Mouse (Mus musculus) intestine, embryonic 14.5 days (tissue): ENCODE measurements around the gene Lrriq4. TPM values are rescaled to one million over a fixed set of nuclear protein-coding genes. Genes with fewer than 3 reads are reported as not detected.

Experiments used
- ATAC-seq: fragments of 200-750 bp; cut with Nextera tagmentation; replicated peaks from 2 replicates; pipeline ENCODE4 v1.8.0; 2017; ENCODE audit warnings: low read depth, moderate number of reproducible peaks, moderate TSS enrichment, moderate library complexity; ENCODE audit not compliant: low FRiP score, low TSS enrichment
- DNase-seq: peaks from one replicate; pipeline ENCODE4 v3.0.0-alpha.2; 2018; ENCODE audit warnings: low spot score
- H3K27ac ChIP-seq: fragments of 300-500 bp; sonication (generic); 2 replicates; pipeline ENCODE4 v1.5.1; 2014; ENCODE audit warnings: low read depth, mild to moderate bottlenecking, control low read depth
- H3K27me3 ChIP-seq: fragments of 300-500 bp; sonication (generic); replicated peaks from 2 replicates; pipeline ENCODE4 v1.6.1; 2014; ENCODE audit warnings: low read length, control low read depth; ENCODE audit not compliant: control insufficient read depth, insufficient read depth
- H3K36me3 ChIP-seq: fragments of 300-500 bp; sonication (generic); 2 replicates; pipeline ENCODE4 v1.6.1; 2014; ENCODE audit warnings: low read length, control low read depth; ENCODE audit not compliant: control insufficient read depth, insufficient read depth
- H3K4me1 ChIP-seq: fragments of 300-500 bp; sonication (generic); replicated peaks from 2 replicates; pipeline ENCODE4 v1.6.1; 2014; ENCODE audit warnings: low read length, control low read depth, mixed read lengths; ENCODE audit not compliant: control insufficient read depth, insufficient read depth
- H3K4me2 ChIP-seq: fragments of 300-500 bp; sonication (generic); 2 replicates; pipeline ENCODE4 v1.6.1; 2014; ENCODE audit warnings: low read length
- H3K4me3 ChIP-seq: fragments of 300-500 bp; sonication (generic); 2 replicates; pipeline ENCODE4 v1.5.1; 2014; ENCODE audit warnings: low read depth, low read length, control low read depth, mixed read lengths
- H3K9ac ChIP-seq: fragments of 300-500 bp; sonication (generic); 2 replicates; pipeline ENCODE4 v1.6.1; 2014; ENCODE audit warnings: mild to moderate bottlenecking, low read length
- H3K9me3 ChIP-seq: fragments of 300-500 bp; sonication (generic); 2 replicates; pipeline ENCODE4 v1.6.1; 2016; ENCODE audit warnings: low read length, control low read depth; ENCODE audit not compliant: control insufficient read depth
- WGBS: fragments of 180-500 bp; shearing (Covaris S2); extraction: QIAGEN DNeasy Blood & Tissue Kit; methylation state at CpG from one replicate; pipeline ENCODE4 v1.1.7; 2014; 5-methylcytosine and 5-hydroxymethylcytosine counted together
- polyA plus RNA-seq: library from polyadenylated mRNA; unstranded; fragments of >200 nt; fragmentation: Nextera tagmentation; extraction: Ambion mirVana; gene quantifications from 2 replicates; pipeline ENCODE4 v1.2.1, GENCODE M21; 2014

Lrriq4 gene
- not detected in 2 replicates for polyA plus RNA-seq

DNA sequence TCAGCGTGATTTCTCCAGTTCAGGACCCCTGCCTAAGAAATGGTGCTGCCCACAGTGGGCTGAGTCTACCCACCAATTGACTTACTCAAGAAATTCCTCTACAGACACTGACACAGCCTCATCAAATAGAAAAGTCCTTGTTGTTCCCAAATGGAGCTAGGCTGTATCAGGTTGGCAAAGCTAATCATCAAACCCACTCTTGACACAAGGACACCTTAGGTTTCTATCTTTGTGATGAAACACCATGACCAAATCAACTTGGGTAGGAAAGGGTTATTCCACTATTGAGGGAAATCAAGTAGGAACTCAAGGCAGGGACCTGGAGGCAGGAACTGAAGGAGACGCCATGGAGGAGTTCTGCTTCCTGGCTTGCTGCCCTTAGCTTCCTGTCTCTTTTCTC is at the start of gene Lrriq4:
Lrriq4 (plus strand) TSS at position 301 of the 400 bp plus-strand sequence.
- 78% methylated on average over 2 of the region's 2 CpGs for WGBS

DNA sequence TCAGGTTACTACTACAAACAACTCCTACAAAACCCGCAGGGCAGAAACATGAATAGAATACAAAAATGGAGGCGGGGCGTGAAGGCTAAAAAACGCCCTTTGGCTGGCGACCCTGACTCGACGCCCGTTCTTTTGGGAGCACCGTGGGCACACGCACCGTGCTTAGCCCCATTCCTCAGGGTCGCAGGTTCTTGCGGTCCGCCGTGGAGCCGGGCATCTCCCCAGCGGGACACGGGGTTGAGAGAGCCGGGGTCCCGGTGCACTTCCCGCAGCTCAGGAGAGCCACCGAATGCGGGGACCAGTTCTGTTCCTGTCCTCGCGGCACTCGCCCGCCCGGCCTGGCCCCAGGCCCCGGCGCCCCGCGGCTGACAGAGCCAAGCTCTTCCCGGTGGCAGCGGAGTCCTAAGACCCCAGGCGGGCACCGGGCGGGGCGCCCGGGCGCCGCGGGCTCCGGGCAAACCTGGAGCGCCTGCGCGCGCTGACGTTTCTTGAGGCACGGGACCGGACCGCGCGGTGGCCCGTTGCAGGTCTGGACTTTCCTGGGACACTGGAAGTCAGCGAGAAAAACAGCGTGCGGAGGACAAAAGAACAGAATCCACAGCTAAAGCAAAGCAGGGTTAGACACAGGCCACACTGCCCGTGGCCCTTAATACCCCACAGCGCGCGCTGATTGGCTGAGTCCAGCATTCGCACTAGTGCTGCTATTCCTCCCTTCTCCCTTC is 49.0 kb upstream of the Lrriq4 start:
- Histone ChIP-seq H3K27ac (no peak overlapping the region), H3K9ac (peak overlapping the region; percentile 75), H3K27me3 (peaks cover 9% of the 10 kb centered on the region; the same call in 1 of the 2 replicates), H3K9me3 (no peaks in the 10 kb centered on the region), H3K4me3 (peak overlapping the region; percentile 70), H3K4me1 (peaks cover 4% of the 10 kb centered on the region; the same call in 1 of the 2 replicates), H3K4me2 (peak overlapping the region; percentile 91), H3K36me3 (no peaks in the 10 kb centered on the region)
- ATAC-seq (peak; percentile 33; the same call in 1 of the 2 replicates), DNase-seq (peak; percentile 76)
- WGBS, result under 1% methylated on average over 62 of the region's 62 CpGs

More for the DNA sequence above, at the start of gene Lrriq4:
- no peak within 1 kb of the TSS for H3K9ac ChIP-seq
- H3K4me1 ChIP-seq, result no peaks in the 10 kb centered on the region
- ATAC-seq (no peak), DNase-seq (no peak)
- no peak within 1 kb of the TSS for H3K27ac ChIP-seq
- no peaks in the 10 kb centered on the region for H3K9me3 ChIP-seq
- no peak within 1 kb of the TSS for H3K4me3 ChIP-seq
- no peak within 1 kb of the TSS for H3K4me2 ChIP-seq
- no peaks in the 10 kb centered on the region for H3K36me3 ChIP-seq
- H3K27me3 ChIP-seq, result peaks cover 8% of the 10 kb centered on the region

- Histone ChIP-seq H3K9ac (no peak overlapping the region), H3K4me3 (no peak overlapping the region), H3K4me2 (no peak overlapping the region), H3K36me3 (no peaks in the 10 kb centered on the region), H3K27me3 (peaks cover 9% of the 10 kb centered on the region; the same call in 1 of the 2 replicates), H3K4me1 (peaks cover 4% of the 10 kb centered on the region; the same call in 1 of the 2 replicates), H3K9me3 (no peaks in the 10 kb centered on the region), H3K27ac (no peak overlapping the region)
- 84% methylated on average over 7 of the region's 7 CpGs for WGBS
- DNase-seq (no peak), ATAC-seq (no peak)
These were observed 47.0 kb upstream of the Lrriq4 start for GRCm38 (mm10) chr3:30597271-30597670.

GRCm38 (mm10) chr3:30599711-30600545 is 44.4 kb upstream of the Lrriq4 start, which contains the start of gene Actrt3:
Gene Actrt3, minus strand, starts transcription at chr3:30599939.
- Histone ChIP-seq H3K36me3 (peaks cover 8% of the 10 kb centered on the region), H3K9me3 (no peaks in the 10 kb centered on the region), H3K4me1 (peaks cover 12% of the 10 kb centered on the region), H3K27ac (peak within 1 kb of the TSS; percentile 5; the same call in 1 of the 2 replicates), H3K27me3 (peaks cover 9% of the 10 kb centered on the region; the same call in 1 of the 2 replicates), H3K4me3 (peak within 1 kb of the TSS; percentile 84), H3K9ac (peak within 1 kb of the TSS; percentile 25), H3K4me2 (peak within 1 kb of the TSS; percentile 95)
- WGBS, result 3% methylated on average over 32 of the region's 32 CpGs
- no peak for ATAC-seq
- DNase-seq, result peak; percentile 68

GRCm38 (mm10) chr3:30600717-30601116 is 43.6 kb upstream of the Lrriq4 start:
- peaks cover 9% of the 10 kb centered on the region; the same call in 1 of the 2 replicates for H3K27me3 ChIP-seq
- no peaks in the 10 kb centered on the region for H3K9me3 ChIP-seq
- peak overlapping the region; percentile 84 for H3K4me3 ChIP-seq
- ATAC-seq (peak; percentile 28; the same call in 1 of the 2 replicates), DNase-seq (peak; percentile 82)
- H3K36me3 ChIP-seq, result peaks cover 14% of the 10 kb centered on the region
- peak overlapping the region; percentile 10 for H3K9ac ChIP-seq
- under 1% methylated on average over 14 of the region's 14 CpGs for WGBS
- H3K4me2 ChIP-seq, result peak overlapping the region; percentile 95
- H3K4me1 ChIP-seq, result peaks cover 12% of the 10 kb centered on the region
- H3K27ac ChIP-seq, result peak overlapping the region; percentile 5; the same call in 1 of the 2 replicates

GRCm38 (mm10) chr3:30601175-30601574 is 43.1 kb upstream of the Lrriq4 start:
- Histone ChIP-seq H3K27ac (peak overlapping the region; percentile 34; the same call in 1 of the 2 replicates), H3K36me3 (peaks cover 19% of the 10 kb centered on the region), H3K4me2 (peak overlapping the region; percentile 95), H3K9ac (0 out of 2 replicates have a peak overlapping the region, but pooled peaks have one; percentile 10), H3K9me3 (no peaks in the 10 kb centered on the region), H3K27me3 (peaks cover 9% of the 10 kb centered on the region; the same call in 1 of the 2 replicates), H3K4me1 (peaks cover 12% of the 10 kb centered on the region), H3K4me3 (peak overlapping the region; percentile 84)
- DNase-seq, result peak; percentile 92
- ATAC-seq, result peak; percentile 36; the same call in 1 of the 2 replicates
- WGBS, result 0% methylated on average over 17 of the region's 17 CpGs

DNA sequence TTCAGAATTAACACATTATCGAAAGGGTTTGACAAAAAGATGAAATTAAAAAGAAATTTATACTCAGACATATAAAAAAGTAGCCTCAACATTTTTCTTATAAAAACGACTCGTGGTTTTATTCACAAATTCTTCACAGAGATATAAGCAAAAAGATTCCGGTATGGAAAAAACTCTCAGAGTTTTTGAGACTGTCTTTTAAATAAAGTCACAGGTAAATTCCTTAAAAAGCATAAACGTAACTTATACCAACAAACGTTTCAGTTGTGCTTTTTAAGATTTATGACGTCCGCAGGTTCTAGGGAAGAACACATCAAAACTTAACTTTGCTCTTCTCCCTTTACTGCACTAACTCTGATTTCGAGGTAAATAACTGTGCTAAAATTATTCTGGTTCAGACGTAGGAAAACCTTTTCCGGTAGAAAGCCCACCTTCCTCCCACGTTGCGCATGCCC is 42.7 kb upstream of the Lrriq4 start:
- Histone ChIP-seq H3K27me3 (peaks cover 9% of the 10 kb centered on the region; the same call in 1 of the 2 replicates), H3K36me3 (peaks cover 20% of the 10 kb centered on the region), H3K4me3 (peak overlapping the region; percentile 84), H3K9me3 (no peaks in the 10 kb centered on the region), H3K4me1 (peaks cover 12% of the 10 kb centered on the region), H3K4me2 (peak overlapping the region; percentile 95), H3K9ac (peak overlapping the region; percentile 74; the same call in 1 of the 2 replicates), H3K27ac (peak overlapping the region; percentile 86)
- DNase-seq (no peak), ATAC-seq (no peak)
- WGBS, result 1% methylated on average over 13 of the region's 13 CpGs
